Mouse (Mus musculus) urinary bladder, postnatal 36 days (tissue): ENCODE measurements around the gene Cfap77.

Experiments used
- DNase-seq, 2 experiments: peaks; one replicate each; pipeline ENCODE4 v3.0.0; 2022; ENCODE audit warnings: low spot score in 2 of 2, mixed read lengths in 1 of 2

Cfap77 gene

DNA sequence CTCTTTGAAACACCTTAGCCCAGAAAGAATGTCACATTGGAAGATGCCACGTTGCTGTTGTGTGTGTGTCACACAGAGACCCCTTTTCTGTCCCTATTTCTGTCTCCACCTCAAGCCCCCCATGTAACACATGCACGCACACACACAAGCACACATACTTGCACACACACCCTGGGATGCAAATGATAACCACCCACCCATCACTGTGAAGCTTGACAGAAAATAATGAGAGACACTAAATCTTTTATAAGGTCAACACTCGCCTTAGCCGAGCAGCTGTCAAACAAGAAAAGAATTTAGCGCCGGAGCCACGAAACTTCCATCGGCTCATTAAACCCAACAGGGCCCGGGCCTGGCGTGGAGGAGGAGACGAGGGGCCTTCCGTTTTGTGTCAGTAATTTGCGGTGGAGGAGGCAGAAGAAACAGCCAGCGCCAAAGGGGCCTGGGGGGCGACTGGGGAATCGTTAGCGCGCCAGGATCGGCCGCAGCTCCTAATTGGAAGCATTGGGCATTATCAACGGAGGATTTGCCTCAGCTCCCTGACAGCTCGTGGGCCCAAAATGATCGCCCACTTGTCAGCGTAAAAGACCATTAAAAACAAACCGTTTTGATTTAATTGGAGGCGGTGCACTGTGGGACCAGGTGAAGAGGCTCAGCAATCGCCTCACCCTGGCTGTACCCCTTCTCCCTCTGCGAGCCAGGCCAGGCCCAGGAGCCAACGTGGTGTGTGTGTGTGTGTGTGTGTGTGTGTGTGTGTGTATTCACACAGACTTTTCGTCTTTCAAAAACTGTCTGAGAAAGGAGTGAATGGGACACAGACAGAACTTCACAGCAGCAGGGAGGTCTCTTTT, 111.0 kb downstream of the Cfap77 start:
- no peak for DNase-seq

DNA sequence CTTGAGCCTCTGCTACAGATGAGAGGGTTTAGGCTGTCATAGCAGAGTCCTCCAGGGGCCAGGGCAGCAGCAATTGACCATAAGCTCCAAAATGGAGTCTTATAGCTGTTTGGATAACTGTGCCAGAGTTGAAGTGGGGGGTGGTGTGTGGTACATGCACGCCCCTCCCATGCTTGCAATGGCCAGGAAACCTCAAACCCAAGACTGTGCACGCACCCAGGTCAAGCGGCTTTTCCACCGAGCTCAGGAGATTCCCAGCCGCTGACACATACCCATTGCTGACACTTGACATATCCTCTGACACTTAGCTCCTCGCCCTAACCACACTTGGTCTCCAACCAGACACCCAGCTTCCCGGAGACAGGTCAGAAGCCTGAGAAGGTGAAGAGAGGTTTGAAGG, 115.9 kb downstream of the Cfap77 start:
- no peak for DNase-seq

DNA sequence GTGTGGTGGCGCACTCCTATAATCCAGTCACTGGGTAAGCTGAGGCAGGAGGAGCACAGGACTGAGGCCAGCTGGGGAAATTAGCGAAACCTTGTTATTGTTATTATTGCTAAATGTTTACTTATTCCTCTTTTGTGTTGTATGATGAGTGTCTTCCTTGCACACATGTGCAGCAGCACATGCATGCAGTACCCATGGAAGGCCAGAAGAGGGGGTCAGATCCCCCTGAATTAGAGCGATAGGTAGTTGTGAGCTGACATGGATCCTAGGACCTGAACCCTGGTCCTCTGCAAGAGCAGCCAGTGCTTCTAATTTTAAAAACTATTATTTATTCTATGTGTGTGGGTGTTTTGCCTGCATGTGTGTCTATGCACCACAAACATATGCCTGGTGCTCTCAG, 124.3 kb downstream of the Cfap77 start:
- DNase-seq: no peak

DNA sequence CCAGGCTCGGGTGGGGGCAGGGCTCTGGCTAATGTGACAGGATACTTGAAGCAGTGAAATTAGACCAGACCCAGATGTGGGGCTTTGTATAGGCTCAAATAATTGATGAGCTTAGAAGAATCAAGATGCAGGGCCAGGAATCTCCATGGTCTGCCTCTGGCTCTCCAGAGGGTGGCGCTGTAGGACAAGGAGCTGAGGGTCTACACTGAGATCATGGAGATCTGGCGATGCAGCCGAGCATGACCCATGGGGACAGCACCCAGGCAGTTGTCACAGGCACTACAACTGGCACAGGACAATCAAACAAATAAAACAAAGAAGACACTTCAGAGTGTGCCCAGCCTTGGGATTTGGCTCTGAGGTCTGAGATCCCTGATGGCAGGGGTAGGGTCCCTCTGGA, 131.0 kb downstream of the Cfap77 start:
- peak; percentile 42 to 57 for DNase-seq

DNA sequence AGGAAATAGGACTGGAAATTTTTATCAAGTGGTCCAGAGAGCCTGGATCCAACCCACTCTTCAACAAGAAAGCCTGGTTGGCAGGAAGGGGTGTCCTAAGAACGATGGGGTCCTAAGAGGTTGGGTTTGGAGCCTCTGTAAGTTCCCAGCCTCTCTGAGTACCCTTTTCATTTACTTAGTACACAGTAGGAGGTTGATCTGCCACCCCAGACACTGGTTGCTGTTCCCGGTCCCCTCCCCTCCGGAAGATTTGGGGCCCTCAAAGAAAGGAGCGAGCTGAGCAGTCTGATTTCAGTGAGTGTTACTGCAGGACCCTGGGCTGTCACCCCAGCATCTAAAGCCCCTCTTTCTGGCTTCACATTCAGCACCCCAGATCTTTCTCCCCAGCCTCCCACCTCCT, 135.9 kb downstream of the Cfap77 start:
- no peak for DNase-seq

DNA sequence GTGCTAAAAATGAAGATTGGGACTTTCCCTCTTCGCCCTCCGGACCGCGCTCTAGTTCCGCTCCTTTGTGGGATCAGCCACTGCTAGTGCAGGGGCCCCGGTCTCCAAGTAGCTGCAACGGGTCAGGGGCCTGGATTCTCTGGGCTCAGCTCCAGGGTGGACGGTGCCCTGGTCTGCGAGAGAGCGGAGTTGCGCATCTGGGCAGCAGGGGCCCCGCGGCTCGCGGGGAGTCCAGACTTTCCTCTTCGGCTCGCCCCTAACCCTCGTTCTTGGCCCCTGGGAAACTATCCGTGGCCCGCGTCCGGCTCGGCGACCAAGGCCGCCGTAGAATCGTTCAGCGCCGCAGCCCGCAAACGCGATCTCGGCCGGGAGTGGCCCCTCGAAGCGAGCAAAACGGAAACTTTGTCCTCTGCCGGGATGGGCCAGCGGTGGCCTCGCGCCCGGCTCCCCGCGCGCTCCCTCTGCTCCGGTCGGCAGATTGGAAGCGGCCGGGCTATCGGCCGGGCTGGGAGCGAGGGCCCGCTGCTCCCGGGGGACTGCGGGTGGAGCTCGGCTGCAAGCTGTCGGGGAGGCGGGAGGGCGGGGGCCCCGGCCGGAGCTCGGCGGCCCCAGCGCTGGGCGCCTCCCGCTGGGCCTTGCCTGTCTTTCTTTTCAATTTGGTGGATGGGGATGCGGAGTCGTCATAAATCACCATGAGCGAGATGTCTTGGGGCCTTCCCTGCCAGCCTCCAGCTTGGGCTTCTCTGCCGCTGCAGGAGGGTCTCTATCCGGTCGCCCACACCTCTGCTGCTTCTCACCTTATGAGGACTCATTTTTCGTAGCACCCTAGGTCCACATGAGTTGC, 137.1 kb downstream of the Cfap77 start:
- DNase-seq: no peak

DNA sequence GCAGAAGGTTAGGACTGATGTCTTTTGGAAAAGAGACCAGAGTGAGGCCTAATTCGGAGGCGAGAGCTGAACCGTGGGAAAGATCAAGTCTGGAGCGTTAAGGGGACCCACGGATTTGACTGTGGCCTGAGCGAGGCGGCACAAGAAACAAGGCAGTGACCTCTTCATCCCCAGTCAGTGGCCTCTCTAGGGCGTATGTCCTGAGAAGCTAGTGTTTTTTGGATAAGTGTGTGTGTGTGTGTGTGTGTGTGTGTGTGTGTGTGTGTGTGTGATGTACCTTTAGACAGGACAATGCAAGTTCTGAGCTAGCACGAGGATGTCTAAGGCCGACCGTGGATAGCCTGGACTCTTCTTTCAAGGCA, 137.7 kb downstream of the Cfap77 start:
- no peak for DNase-seq

DNA sequence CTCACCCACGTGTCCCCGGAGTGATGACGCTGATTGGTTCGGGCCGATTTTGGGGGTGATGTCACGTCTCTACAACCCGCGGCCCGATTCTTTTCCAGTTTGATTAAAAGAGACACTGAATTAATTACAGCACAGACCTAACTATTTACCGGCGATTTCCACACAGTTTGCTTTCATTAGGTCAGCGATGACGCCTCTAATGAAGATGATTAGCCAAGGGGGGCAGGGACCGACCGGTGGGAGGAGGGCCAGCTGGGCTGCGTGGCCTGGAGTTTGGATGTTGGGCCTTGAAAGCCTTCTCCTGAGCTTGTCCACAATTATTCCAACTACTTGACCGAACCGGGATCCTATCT, 138.4 kb downstream of the Cfap77 start, which contains the start of gene Barhl1:
Gene Barhl1, minus strand, starts transcription at position 156 of the 353 bp plus-strand sequence.
- DNase-seq: no peak

DNA sequence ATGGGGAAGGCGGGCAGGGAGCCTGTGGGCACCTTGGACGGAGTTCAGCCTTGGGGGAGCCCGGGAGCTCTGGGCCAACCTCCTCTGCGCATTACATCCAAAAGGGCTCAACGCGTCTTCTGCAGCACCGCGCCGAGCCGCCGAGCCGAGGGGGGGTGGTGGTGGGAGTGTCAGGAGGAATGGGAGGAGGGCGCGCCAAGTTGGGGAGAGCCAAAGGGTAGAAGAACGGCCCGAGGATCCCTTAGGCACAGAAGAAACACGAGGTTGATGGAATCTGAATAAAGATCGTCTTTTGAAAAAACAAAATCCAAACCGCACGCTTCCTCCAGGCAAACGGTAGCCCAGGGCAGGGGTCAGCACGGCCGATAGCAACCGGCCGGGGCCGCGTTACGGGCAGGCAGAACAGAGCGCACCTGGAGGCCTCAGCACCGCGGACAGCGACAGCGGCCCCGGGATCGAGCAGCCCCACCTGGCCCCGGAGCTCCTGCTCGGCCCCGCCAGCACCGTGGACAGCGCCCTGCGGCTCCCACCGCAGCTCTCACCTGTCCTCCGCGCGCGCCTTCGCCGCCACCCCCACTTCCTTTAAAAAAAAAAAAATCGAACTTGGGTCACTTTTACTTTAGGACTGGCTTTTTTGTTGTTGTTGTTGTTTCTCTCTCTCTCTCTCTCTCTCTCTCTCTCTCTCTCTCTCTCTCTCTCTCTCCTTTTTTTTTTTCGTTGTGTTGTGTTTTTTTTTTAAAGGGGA, 138.9 kb downstream of the Cfap77 start:
- DNase-seq: peak; percentile 72 to 76

DNA sequence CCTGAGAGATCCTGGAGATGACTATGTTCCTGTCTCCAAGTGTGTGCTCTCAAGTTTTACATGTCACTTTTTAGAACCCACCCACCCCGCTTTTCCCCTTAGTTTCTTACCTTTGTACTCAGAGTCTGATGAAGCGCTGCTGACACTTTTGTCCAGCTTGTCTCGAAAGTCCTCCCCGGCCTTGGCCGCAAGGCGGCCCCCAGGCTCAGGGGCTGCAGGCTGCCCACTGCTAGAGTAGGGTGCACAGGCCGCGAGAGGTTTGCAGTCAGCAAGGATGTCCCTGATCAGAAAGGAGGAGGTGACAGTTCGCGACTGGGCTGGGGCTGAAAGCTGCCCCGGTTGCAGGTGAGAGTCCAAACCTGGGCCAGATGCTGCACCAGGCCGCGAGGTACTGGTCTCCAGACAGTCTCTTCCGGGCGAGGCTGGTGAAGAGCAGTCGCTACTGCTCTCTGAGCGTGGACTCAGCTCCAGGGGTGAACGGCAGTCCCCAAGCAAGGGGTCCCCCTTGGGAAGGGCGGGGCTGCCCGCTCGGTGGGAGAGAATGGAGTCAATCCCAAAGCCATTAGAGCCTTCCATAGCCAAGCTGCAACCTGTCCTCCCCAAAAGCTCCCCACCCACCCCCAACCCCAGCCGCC, 139.6 kb downstream of the Cfap77 start:
- DNase-seq: no peak

DNA sequence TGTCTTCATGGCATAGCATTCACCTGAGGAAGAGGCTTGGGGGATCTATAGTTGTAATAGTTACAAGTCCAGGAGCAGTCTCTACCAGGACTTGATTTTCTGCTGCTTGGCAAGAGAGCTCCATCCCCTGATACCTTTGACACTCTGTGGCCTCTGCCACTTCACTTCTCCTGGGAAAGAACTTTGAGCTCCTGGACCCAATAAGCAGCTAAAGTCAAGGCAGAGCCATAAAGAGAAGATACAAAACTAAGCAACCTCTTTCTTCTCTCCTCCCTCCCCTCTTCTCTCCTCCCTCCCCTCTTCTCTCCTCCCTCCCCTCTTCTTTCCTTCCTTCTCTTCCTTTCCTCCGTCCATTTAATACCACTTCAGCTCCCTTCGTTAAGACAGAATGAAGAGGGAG, 140.7 kb downstream of the Cfap77 start:
- no peak for DNase-seq

DNA sequence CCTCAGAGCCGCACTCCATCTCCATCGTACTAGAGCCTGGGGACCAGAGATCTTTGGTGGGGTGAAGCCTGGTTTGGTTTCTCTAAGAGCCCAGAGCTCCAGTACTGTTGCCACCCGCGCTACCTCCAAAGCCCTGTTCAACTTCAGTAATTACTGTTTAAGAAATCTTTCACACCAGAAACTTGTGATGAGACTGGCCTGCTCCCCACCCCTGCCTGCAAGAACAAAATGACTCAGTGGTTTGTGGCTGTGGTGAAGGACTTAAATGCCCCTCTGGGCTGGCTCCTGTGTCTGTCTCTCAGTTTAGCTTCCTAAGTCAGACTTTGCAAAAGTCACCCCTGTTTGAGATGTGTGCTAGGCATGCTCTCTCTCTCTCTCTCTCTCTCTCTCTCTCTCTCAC, 141.9 kb downstream of the Cfap77 start:
- no peak for DNase-seq

DNA sequence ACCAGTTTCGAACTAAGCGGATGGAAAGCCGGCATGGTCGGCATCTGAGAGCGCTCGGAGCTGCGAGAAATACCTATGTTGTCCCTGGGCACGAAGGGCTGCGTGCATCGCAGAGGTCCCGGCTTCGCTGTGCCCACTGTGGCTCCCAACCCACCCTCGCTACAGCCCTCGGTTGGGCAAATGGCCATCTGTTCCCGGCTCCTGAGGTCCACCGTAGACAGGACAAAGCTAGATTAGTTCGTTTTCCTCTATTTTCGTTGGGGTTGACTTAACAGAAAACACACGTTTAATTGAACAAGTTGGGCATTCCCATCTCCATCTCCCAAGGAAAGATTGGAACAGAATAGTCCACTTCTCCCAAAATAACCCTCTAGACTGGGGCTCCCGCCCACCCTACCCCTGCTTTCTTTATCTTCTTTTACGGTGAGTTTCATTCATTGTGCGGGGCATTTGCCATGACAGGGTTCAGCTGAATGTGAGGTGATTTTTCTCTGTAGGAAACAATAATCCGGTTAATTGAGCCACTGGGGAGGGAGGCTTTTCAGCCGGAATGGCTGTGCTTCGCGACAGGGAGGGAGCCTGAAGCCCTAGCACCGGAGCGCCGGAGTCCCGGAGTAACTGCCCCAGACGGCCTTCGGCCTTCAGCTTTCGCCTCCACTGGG, 142.7 kb downstream of the Cfap77 start:
- DNase-seq: no peak

DNA sequence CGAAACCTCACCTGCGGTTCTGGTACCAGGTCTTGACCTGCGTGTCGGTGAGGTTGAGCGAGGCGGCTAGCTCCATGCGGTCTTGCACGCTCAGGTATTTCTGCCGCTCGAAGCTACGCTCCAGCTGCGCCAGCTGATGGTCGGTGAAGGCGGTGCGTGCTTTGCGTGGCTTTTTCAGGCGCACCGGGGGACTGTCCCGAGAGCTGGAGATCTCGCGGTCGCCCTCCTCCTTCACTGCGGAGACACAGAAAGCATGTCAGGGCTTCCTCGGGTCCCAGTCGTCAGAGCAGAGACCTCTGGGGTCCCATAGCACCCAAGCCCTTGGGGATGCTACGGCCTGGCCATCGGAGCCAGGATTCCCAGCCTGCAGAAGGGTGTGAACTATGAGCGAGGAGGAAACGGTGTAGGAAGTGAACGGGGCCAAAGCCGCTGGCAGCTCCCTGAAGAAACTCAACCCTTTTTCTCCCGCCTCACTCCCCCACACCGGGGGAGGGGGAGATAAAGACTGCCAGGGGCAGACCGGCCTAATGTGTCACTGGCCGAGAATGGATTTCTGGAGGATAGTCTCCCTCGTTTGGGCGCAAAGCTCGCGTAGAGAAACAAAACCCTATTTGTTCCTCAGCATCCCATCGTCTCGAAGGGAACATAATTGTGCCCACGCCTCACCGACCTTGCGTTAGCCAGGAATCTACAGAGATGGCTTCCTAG, 143.4 kb downstream of the Cfap77 start:
- DNase-seq: no peak

DNA sequence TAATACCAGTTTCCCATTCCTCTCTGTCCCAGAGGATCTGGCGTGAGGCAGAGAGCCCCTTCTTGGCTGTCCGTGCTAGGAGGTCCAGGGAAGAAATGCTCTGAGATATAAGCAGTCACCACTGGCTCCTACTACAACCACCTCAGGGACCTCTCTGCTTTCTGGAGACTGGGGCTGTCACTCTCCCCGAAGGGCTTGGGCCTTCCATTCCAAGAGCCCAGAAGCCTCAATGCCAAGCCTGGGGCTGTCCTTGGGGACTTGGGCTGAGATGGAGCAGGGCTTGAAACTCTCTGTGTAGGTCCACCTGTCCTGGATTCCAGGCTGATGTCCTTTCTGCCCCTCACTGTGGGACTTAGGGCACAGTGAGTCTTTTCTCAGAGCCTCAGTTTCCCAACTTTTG, 144.0 kb downstream of the Cfap77 start:
- DNase-seq: no peak

DNA sequence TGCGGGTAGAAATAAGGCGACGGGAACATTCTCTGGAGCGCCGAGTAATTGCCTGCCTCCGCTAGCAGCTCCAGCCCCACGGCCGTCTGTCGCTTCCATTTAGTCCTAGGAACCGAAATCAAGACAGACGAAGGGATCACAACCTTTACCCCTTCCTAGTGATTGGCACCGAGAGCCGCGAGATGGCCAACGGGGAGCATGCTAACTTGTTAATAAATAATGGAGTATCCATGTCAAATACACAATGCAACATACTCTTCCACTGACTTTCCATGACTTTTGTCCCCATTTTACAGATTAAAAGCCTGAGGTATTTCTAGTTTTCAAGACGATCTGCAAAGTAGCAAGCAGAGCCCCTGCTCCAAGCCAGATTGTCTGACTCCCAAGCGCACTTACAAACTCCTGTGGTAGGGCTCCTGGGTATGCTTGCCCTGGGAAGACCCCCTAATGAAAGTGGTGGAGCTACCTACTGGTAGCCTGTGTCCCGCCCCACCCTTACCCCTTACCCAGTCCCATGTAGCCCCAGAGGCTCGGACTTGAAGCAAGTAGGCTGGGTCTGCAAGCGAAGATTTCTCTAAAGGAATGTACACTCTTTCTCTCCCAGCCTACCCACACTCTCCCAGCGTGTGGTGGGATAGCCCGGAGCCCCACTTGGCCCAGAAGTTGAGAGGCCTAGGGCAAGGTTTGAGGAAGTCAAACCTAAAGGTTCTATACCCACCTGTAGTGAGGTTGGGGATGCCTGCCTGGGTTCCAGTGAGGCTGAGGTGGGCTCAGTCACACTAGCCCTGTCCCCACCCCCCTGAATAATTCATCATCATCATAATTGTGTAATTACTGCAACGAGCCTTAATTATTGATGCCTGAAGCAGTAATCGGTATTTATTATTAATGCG, 144.8 kb downstream of the Cfap77 start:
- no peak for DNase-seq

DNA sequence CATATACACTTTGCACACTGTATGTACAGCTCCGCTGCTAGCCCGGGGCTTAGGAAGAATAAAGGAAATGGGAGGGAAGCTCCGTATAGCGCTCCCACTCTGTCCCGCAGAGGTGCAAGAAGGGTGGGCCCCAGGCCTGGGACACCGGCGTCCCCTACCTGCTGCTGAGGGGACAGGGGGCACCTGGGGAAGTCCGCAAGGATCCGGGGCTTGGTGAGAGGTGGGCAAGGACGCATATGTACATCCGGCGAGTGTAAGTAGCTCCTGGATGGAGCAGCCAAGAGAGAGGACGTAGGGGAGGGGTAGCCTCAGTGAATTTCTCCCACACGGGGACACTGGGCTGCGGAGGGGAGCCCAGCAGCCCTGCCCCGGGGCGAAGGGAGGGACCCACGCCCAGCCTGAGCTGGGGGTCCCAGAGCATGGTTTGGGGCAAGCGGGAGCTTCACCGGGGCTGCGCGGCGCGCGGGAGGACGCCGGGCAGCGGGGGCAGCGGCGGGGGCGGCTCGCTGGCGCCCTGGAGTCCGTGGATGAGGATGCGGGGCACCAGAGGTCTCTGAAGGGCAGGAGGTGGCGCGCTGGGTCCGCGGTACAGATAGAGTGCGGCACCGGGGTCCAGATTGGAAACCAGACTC, 145.6 kb downstream of the Cfap77 start:
- no peak for DNase-seq

DNA sequence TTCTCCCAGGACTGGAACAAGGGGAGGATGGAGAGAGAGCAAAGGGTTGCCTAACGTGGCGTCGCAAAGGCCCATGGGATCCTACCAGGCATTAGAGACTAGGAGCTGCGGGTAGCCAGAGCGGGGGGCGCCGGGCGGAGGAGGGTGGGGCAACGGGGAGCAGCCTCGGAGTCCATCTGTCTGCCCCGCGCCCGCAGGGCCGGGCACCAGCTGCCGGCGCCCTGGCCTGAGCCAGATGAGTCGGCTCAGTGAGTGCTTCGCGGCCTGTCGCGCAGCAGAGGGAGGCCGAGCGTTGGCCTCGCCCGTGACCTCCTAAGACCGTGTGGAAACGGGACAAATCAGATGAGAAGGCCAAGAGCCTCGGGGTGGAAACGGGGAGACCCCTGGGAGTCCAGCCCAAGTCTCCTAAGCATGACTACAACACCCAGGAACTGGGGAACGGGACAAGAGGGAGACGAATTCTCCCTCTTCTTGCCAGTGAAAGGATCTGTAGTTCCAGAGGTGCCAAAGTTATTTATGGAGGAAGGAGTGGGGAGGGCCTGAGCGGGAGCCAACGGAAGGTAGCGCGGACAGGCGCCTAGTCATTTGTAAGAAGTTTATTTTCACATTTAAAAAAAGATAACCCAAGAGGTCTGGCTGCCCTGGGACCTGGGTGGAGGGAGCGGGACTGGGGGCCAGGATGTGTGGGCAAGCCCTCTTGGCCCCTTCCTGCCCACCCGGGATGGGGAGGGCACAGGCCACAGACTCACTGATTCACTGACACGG, 146.3 kb downstream of the Cfap77 start:
- DNase-seq: no peak
